Mouse (Mus musculus): ENCODE measurements at regions not wholly inside any gene's neighbourhood (a gene's known extent, or its start where the extent isn't known, plus 50 kb on each side); places are given as distances from the start of the nearest gene placed in this dataset.
A peak's percentile ranks its signal among the peaks of the same experiment; 100 is the strongest.

GRCm38 (mm10) chr16:15052389-15052923 is 146.1 kb downstream of the Efcab1 start:
- no peak for DNase-seq (ENCODE audit: extremely low read depth, insufficient read length, low spot score)

- DNase-seq (ENCODE audit: extremely low read depth, insufficient read length, low spot score): no peak
Measured at GRCm38 (mm10) chr16:15052924-15053793, 146.8 kb downstream of the Efcab1 start.

GRCm38 (mm10) chr16:15053840-15054239 is 147.4 kb downstream of the Efcab1 start:
- no peak for DNase-seq (ENCODE audit: extremely low read depth, insufficient read length, low spot score)

- no peak for DNase-seq (ENCODE audit: extremely low read depth, insufficient read length, low spot score)
Measured at GRCm38 (mm10) chr16:15054306-15055001, 148.0 kb downstream of the Efcab1 start.

- DNase-seq (ENCODE audit: extremely low read depth, insufficient read length, low spot score): no peak
Measured at GRCm38 (mm10) chr16:15055697-15056096, 149.3 kb downstream of the Efcab1 start.

GRCm38 (mm10) chr16:15070485-15070960 is 164.1 kb downstream of the Efcab1 start:
- peak; percentile 60 for DNase-seq (ENCODE audit: extremely low read depth, insufficient read length, low spot score)

- DNase-seq (ENCODE audit: extremely low read depth, insufficient read length, low spot score): no peak
Measured at GRCm38 (mm10) chr16:15074407-15074806, 168.0 kb downstream of the Efcab1 start.

- DNase-seq (ENCODE audit: extremely low read depth, insufficient read length, low spot score): no peak
Measured at GRCm38 (mm10) chr16:15083692-15084091, 177.3 kb downstream of the Efcab1 start.

- DNase-seq (ENCODE audit: extremely low read depth, insufficient read length, low spot score): no peak
Measured at GRCm38 (mm10) chr16:15084147-15084752, 177.8 kb downstream of the Efcab1 start.

GRCm38 (mm10) chr16:15084753-15085728 is 178.6 kb downstream of the Efcab1 start:
- no peak for DNase-seq (ENCODE audit: extremely low read depth, insufficient read length, low spot score)

- DNase-seq (ENCODE audit: extremely low read depth, insufficient read length, low spot score): no peak
Measured at GRCm38 (mm10) chr16:15086556-15086955, 180.2 kb downstream of the Efcab1 start.

- DNase-seq (ENCODE audit: extremely low read depth, insufficient read length, low spot score): no peak
Measured at GRCm38 (mm10) chr16:15103938-15104337, 197.5 kb downstream of the Efcab1 start.

- no peak for DNase-seq (ENCODE audit: extremely low read depth, insufficient read length, low spot score)
Measured at GRCm38 (mm10) chr16:15107234-15107633, 200.8 kb downstream of the Efcab1 start.

GRCm38 (mm10) chr16:15113131-15113530 is 204.1 kb upstream of the Gm21897 start:
- DNase-seq (ENCODE audit: extremely low read depth, insufficient read length, low spot score): no peak

GRCm38 (mm10) chr16:15113989-15114556 is 203.2 kb upstream of the Gm21897 start:
- DNase-seq (ENCODE audit: extremely low read depth, insufficient read length, low spot score): no peak

GRCm38 (mm10) chr16:15114574-15115230 is 202.6 kb upstream of the Gm21897 start:
- no peak for DNase-seq (ENCODE audit: extremely low read depth, insufficient read length, low spot score)

- no peak for DNase-seq (ENCODE audit: extremely low read depth, insufficient read length, low spot score)
Measured at GRCm38 (mm10) chr16:15115386-15115785, 201.9 kb upstream of the Gm21897 start.

- peak; percentile 13 for DNase-seq (ENCODE audit: extremely low read depth, insufficient read length, low spot score)
Measured at GRCm38 (mm10) chr16:15119799-15120198, 197.5 kb upstream of the Gm21897 start.

- DNase-seq (ENCODE audit: extremely low read depth, insufficient read length, low spot score): no peak
Measured at GRCm38 (mm10) chr16:15128996-15129395, 188.3 kb upstream of the Gm21897 start.
